Comparison of ENCODE assay signal across 14 mouse cellular contexts in genomic region chr6:28766622-28767021, GRCm38 (mm10).
"Had no signal": no experiment of that assay in that cellular context is flagged by ENCODE, and none has a peak within 500 bp of the region (broad histone marks: within the 10 kb centered on the region; RNA-seq: fewer than 3 reads in every experiment).

No protein-coding gene starts in this region.

- H3K9ac ChIP-seq: limb, embryonic 13.5 days; liver, embryonic 13.5 days; neural tube, embryonic 15.5 days had no signal

- H3K4me2 ChIP-seq: limb, embryonic 13.5 days; liver, embryonic 13.5 days; neural tube, embryonic 15.5 days had no signal

- ATAC-seq: intestine, embryonic 16.5 days had no signal

- H3K4me1 ChIP-seq: liver, embryonic 13.5 days had no signal

- H3K9me3 ChIP-seq: limb, embryonic 13.5 days; liver, embryonic 13.5 days; neural tube, embryonic 15.5 days had no signal

- H3K27me3 ChIP-seq: limb, embryonic 13.5 days; liver, embryonic 13.5 days; neural tube, embryonic 15.5 days had no signal

- DNase-seq: kidney, adult 2 months; kidney, postnatal 36 days; left cerebral cortex, postnatal 4 days; liver, embryonic 13.5 days; lung, adult 18-20 months; lung, postnatal 14 days; midbrain, embryonic 14.5 days; thymus, adult 18-20 months; thymus, postnatal 14 days had no signal

- H3K4me3 ChIP-seq: limb, embryonic 13.5 days; liver, embryonic 13.5 days; midbrain, embryonic 10.5 days; myocyte; neural tube, embryonic 15.5 days had no signal

- H3K36me3 ChIP-seq: neural tube, embryonic 15.5 days had no signal

- H3K27ac ChIP-seq: limb, embryonic 13.5 days; liver, embryonic 13.5 days; midbrain, embryonic 10.5 days; neural tube, embryonic 15.5 days had no signal
